Mouse (Mus musculus): ENCODE measurements around the gene Rnf43.

The Rnf43 gene

GRCm38 (mm10) chr11:87662407-87662806 lies at the start of gene Rnf43:
Rnf43 (plus strand) TSS chr11:87662722.
- in situ Hi-C loops (cut with MboI, MseI) = loop anchor here (5.0 kb wide), 1 partner anchor 65 kb away; no protein-coding TSS in a partner anchor

DNA sequence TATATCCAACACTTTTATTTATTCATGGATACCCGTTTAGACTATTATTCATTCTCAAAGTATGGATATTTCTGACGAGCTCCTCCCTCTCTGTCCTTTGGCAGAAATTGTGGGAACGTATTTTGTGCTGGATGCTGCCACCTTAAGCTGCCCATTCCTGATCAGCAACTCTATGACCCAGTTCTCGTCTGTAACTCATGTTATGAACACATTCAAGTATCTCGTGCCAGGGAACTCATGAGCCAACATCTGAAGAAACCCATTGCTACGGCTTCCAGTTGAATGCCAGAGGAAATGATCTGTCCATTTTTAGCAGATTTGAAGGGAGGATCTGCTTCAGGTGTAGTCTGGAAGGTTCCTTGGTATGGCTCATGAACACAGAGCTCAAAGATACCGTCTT lies 48.5 kb upstream of the Rnf43 start:
- in situ Hi-C loops (cut with MboI, MseI) = no loop called here

DNA sequence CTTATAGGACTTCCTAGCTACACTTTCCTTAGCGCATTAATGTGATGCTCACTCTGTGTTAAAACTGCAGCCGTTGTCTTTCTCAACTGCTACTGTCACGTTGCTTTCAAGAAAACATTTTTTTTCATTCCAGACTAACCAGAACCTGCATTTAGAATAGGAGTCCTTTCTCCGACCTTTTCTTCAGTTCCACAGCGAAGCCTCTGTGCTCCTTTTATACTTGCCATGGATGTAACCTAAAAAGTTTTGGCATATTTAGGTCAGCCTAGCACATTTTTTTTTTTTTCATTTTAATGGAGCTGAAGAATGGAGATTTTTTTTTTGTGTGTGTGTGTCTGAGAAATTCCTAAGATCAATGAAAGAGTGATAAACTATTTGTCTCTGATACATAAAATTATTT lies 47.0 kb upstream of the Rnf43 start:
- in situ Hi-C loops (cut with MboI, MseI) = no loop called here

DNA sequence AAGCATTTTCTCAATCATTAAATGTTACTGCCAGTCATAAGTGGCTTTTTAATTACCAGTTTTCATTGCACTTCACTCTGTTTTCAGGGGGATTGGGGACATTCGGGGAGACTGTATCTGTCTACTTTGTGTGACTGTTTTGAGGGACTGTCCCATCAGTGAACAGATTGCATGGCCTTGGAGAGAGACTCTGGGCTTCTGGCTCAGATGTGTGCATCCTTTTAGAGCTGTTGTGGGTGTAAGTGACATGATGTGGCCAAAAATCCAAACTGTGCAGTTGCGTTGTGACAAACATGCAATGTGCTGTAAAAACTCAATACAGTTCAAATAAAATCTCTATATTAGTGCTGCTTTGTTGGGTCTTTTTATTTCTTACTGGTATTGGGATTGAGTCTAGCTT lies 46.6 kb upstream of the Rnf43 start:
- in situ Hi-C loops (cut with MboI, MseI) = no loop called here

DNA sequence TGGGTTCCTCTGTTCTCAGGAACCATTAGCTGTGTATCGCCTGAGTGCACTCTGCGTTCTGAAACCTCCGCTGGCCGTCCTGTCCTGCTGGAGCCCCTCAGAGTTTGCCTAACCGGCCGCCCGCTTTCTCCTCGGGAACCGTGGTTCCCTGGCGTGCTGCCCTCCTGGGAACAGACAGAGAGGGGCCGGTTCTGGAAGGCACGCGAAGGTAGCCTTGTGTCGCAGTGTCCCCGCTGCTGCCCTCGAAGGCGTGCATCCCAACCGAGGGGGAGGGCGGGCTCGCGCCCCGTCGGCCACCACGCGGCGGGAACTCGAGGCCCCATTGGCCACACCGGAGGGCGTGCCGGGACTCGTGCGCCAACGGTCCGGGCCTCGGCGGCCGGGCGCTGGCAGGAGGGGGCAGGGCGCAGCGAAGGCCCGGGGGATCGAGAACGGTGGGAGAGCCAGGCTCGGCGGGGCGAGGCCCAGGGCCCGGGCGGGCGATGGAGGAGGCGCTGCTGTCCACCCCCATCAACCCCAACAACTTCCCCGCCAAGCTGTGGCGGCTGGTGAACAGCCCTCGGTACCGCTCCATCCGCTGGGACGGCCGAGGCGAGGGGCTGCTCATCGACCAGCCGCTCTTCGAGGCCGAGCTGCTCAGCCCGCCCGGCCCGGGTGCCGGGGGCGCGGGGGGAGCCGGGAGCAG lies 45.6 kb upstream of the Rnf43 start, which contains the start of gene Hsf5:
Hsf5 (plus strand) TSS at position 375 of the 685 bp plus-strand sequence.
- in situ Hi-C loops (cut with MboI, MseI) = no loop called here

- in situ Hi-C loops (cut with MboI, MseI) = no loop called here
Observed at GRCm38 (mm10) chr11:87617606-87618005, 44.9 kb upstream of the Rnf43 start.

GRCm38 (mm10) chr11:87623160-87623559 lies 39.4 kb upstream of the Rnf43 start:
- in situ Hi-C loops (cut with MboI, MseI) = no loop called here

GRCm38 (mm10) chr11:87629859-87630258 lies 32.7 kb upstream of the Rnf43 start:
- in situ Hi-C loops (cut with MboI, MseI) = no loop called here

DNA sequence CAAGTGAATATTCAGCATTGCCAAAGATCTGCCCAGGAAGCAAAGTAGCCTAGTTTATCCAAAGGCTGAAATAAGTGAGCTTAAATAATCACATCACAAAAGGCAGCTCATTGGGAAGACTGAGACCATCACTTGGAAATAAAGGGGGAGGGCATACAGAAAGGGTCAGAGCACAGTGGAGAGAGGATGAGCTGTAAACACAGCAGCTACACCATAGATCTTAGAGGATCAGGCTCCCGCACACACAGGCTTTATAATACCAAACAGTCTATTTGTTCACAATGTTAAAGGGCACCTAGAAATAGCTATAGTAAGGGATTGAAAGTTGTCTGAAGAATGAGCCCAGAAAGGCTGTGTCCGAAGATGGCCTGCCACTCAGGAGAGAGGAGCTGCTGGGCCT lies 23.7 kb upstream of the Rnf43 start:
- in situ Hi-C loops (cut with MboI, MseI) = no loop called here

GRCm38 (mm10) chr11:87639206-87639605 lies 23.3 kb upstream of the Rnf43 start:
- in situ Hi-C loops (cut with MboI, MseI) = no loop called here

- in situ Hi-C loops (cut with MboI, MseI) = no loop called here
Observed at GRCm38 (mm10) chr11:87642865-87643264, 19.7 kb upstream of the Rnf43 start.

GRCm38 (mm10) chr11:87654693-87655092 lies 7.8 kb upstream of the Rnf43 start:
- in situ Hi-C loops (cut with MboI, MseI) = no loop called here

- in situ Hi-C loops (cut with MboI, MseI) = no loop called here
Observed at GRCm38 (mm10) chr11:87659216-87659615, 3.3 kb upstream of the Rnf43 start.

DNA sequence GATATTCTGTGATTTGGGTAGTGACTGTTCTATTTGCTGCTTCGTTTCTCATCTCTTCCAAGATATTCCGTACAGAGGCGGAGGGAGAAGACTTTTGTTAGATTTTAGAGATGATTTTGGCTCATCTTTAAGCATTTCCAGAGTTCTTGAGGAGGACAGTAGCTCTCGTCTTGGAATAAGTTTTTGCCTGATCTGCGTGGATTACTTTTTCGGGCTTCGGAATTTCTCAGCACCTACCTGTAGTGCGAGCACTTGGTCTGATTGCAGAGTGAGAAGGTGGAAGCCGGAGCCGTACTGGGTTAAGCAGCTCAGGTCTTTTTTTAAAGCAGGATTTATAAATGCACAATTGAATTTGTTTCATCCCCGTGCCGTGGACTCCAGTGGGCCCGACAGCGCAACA lies 300 bp downstream of the Rnf43 start:
- in situ Hi-C loops (cut with MboI, MseI) = loop anchor here (5.0 kb wide), 1 partner anchor 64 kb away; no protein-coding TSS in a partner anchor

DNA sequence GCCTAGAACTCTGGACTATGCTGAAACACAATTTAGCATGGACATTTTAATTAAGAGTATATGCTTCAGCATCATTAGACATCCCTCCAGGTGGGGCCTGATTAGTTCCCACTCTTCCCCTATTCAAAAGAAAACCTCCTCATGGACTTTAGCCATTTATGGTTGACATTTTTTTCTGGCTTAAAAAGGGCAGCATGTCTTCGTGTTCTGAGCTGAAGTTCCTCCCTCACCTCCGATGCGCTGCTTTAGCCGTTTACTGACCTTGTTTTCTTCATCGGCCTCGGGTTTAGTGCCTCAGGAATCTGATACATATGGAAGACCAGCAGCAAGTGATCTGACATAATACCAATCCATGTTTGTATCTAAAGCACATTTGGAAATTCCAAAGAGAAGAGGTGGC lies 1.4 kb downstream of the Rnf43 start:
- in situ Hi-C loops (cut with MboI, MseI) = loop anchor here (5.0 kb wide), 1 partner anchor 63 kb away; no protein-coding TSS in a partner anchor

DNA sequence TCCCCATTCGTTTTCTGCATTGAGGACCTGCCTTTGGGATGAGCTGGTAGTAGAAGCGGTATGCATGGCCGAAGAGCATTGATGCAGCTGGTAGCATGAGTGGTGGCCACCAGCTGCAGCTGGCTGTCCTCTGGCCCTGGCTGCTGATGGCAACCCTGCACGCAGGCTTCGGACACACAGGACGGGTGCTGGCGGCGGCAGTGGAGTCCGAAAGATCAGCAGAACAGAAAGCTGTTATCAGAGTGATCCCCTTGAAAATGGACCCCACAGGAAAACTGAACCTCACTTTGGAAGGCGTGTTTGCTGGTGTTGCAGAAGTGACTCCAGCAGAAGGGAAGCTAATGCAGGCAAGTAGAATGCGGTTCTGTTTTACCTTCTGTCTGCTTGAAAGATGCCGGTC lies 2.0 kb downstream of the Rnf43 start:
- in situ Hi-C loops (cut with MboI, MseI) = loop anchor here (5.0 kb wide), 1 partner anchor 63 kb away; no protein-coding TSS in a partner anchor

DNA sequence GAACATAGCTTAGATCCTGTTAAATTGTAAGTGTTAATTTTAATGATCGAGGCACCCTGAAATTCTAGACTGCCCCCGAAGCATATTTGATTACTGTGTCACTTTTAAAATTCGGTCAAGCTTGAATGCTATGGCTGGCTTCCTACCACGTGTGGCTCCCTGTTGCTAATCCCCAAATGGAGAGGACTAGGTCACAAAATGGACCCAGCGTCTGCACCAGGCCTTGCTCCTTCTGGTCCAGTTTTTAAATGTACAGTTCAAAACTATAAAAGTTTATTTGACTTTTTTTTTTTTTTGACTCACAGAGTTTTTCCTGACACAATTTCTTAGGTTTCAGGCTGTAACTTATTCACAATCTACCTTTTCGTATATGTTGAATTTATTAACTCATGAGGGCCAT lies 2.7 kb downstream of the Rnf43 start:
- in situ Hi-C loops (cut with MboI, MseI) = no loop called here

- in situ Hi-C loops (cut with MboI, MseI) = no loop called here
Observed at GRCm38 (mm10) chr11:87665658-87666057, 3.1 kb downstream of the Rnf43 start.

DNA sequence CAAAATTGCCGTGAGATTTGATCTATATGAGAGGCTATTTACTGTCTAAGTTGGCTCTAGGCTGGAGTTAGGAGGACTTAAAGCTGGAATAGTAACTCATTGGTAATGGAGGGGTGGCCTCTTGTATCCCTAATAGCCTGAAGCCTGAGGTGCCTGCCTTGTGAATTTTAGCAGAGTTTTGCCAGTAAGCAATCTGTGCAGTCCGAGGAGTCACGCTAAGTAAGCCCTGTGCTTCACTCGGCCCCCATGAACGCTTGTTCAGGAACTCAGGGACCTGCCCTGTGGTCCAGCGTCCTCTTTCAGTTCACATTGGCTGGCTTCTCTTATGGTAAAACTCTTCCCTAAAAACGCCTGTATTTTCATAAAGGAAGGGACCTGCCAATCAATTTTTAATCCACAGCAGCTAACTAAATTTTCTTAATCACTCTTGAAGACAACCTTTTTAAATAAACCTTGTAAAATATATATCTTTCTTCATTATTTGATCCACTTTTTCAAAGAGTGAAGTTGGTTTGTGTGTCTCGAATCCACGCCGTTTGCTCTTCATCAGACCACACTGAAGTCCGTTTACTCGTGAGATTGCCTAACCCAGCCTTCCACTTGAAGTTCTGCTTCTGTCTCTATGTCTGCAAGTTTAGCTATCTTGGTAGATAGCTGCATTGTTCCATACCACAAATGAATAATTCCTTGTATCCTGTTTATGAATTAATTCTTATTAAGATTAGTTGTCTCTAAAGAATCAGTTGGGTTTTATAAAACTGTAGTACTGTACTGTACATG lies 3.9 kb downstream of the Rnf43 start:
- in situ Hi-C loops (cut with MboI, MseI) = no loop called here

GRCm38 (mm10) chr11:87667107-87668090 lies 4.9 kb downstream of the Rnf43 start:
- in situ Hi-C loops (cut with MboI, MseI) = no loop called here

GRCm38 (mm10) chr11:87673282-87673681 lies 10.8 kb downstream of the Rnf43 start:
- in situ Hi-C loops (cut with MboI, MseI) = no loop called here

DNA sequence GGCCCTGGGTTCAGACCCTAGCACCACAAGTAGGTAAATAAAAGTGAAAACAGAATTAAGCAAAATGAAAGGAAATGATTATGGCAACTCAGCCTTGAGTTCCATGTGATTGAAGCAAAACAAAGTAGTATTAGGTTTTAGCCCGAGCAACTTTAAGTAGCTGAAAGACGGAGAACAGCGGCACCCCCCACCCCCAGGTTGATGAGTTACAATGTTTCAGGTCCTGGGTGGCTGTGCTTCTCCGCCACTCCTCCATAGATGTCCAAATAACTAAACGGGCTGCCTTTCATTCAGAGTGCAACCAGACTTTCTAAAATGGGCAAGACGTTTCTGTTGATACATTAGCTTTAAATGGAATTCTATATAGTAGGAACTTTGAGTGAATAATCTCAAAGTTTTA lies 13.1 kb downstream of the Rnf43 start:
- in situ Hi-C loops (cut with MboI, MseI) = no loop called here

Measured in regulatory T cell (primary cell).